Mouse (Mus musculus) bone marrow, adult 2 months (tissue): ENCODE measurements around the gene Slc8b1.

Experiments
- CTCF ChIP-seq: fragments of 200-500 bp; IDR thresholded peaks from 2 replicates; pipeline ENCODE4 v1.5.1; 2011; ENCODE audit warnings: low read length, control low read depth; ENCODE audit not compliant: control insufficient read depth, insufficient read depth
- POLR2A ChIP-seq: fragments of 200-500 bp; IDR thresholded peaks from 2 replicates; pipeline ENCODE4 v1.6.1; 2011; ENCODE audit warnings: low read depth, mild to moderate bottlenecking, control low read depth, low read length, borderline replicate concordance; ENCODE audit not compliant: control insufficient read depth

DNA sequence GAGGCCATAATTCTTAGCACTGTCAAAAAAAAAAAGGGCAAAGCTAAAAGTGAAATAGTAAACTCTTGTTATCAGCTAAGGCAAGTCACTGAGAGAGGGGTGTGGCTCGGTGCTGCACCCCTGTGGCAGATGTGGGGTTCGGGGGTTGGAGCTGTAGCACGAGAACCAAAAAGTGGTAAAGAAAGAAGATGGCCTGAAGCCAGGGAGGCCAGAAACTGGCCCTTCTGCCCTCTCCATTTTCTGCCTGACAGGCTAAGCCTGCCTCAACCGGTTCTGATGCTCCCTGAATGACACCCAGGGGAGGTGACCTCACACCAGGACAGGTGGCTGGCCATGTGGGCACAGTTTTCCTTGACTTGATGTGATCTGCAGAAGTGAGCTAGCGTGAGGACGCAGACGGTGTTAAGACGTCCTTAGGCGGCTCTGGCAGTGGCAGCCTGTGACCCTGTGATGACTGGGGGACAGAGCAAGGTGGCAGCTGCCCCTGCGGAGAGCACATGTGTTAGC is 67.0 kb downstream of the Slc8b1 start:
- peak; percentile 66 for TF ChIP-seq CTCF
- TF ChIP-seq POLR2A, result no peak
